Mouse (Mus musculus): ENCODE measurements around the gene Tsga10. TPM values are rescaled to one million over a fixed set of nuclear protein-coding genes. Genes with fewer than 3 reads are reported as not detected.

The Tsga10 gene
- total and polyA plus RNA-seq, 3 experiments = 0.47 to 0.57 (median 0.55) TPM

GRCm38 (mm10) chr1:37850696-37851095 is 15.5 kb downstream of the Tsga10 start:
- dilution Hi-C loops (cut with MboI; ENCODE audit: extremely low pct_ligation_motif_present, extremely low pct_unique_long_range_greater_than_20kb, low sequenced_read_pairs) = no loop called here
- Histone ChIP-seq H3K79me2 (replicated peaks; ENCODE audit: control insufficient read depth, extremely low read depth, insufficient read depth, poor library complexity, severe bottlenecking) (no peaks in the 10 kb centered on the region), H3K4me1 (ENCODE audit: control insufficient read depth in 1 of 2, insufficient read depth in 2 of 2) (no peaks in the 10 kb centered on the region)

GRCm38 (mm10) chr1:37846878-37847277 is 19.4 kb downstream of the Tsga10 start:
- H3K4me3 ChIP-seq (replicated peaks in 1 of 3; ENCODE audit: low read depth in 2 of 3, low read length in 2 of 3, poor library complexity in 1 of 3) = no peak overlapping the region
- no peaks in the 10 kb centered on the region for H3K79me2 ChIP-seq (replicated peaks; ENCODE audit: control insufficient read depth, extremely low read depth, insufficient read depth, poor library complexity, severe bottlenecking)
- dilution Hi-C loops (cut with MboI; ENCODE audit: extremely low pct_ligation_motif_present, extremely low pct_unique_long_range_greater_than_20kb, low sequenced_read_pairs) (no loop called here), in situ Hi-C loops (cut with MboI; ENCODE audit: low pct_ligation_motif_present, low pct_unique_long_range_greater_than_20kb, low sequenced_read_pairs) (no loop called here)
- no peak overlapping the region for H3K27ac ChIP-seq (ENCODE audit: insufficient read depth, low read depth)
- no peak overlapping the region for H3K4me2 ChIP-seq (ENCODE audit: insufficient read depth, low read depth, poor library complexity, severe bottlenecking)
- TF ChIP-seq NRF1 (IDR thresholded peaks at IDR 0.05; ENCODE audit: low read depth, low read length) = no peak
- TF ChIP-seq KAT2A (IDR thresholded peaks at IDR 0.05; ENCODE audit: insufficient replicate concordance, low read length) = no peak
- TF ChIP-seq TBP (conservative IDR thresholded peaks at IDR 0.05; ENCODE audit: low read depth, low read length) = no peak
- TF ChIP-seq BHLHE40 (IDR thresholded peaks at IDR 0.05; ENCODE audit: low read depth, low read length) = no peak
- TF ChIP-seq ZC3H11A (IDR thresholded peaks at IDR 0.05; ENCODE audit: low read depth, low read length) = no peak
- no peak for TF ChIP-seq MAZ (IDR thresholded peaks at IDR 0.05; ENCODE audit: low read depth, low read length)
- no peak for TF ChIP-seq POLR2A (IDR thresholded peaks at IDR 0.05; ENCODE audit: low read depth, low read length)
- no peak for TF ChIP-seq TCF12 (IDR thresholded peaks at IDR 0.05; ENCODE audit: low read depth, low read length)
- no peak for TF ChIP-seq JUN (IDR thresholded peaks at IDR 0.05; ENCODE audit: insufficient read depth, low read depth, low read length)
- TF ChIP-seq ELF1 (IDR thresholded peaks at IDR 0.05; ENCODE audit: low read depth, low read length) = no peak
- TF ChIP-seq MYC (IDR thresholded peaks at IDR 0.05; ENCODE audit: low read depth, low read length) = no peak
- no peak for TF ChIP-seq E2F4 (IDR thresholded peaks at IDR 0.05; ENCODE audit: insufficient replicate concordance, low read depth, low read length)
- no peak for TF ChIP-seq PAX5 (IDR thresholded peaks at IDR 0.05; ENCODE audit: low read length)
- no peak for TF ChIP-seq POLR2AphosphoS2 (IDR thresholded peaks at IDR 0.05; ENCODE audit: low read depth, low read length)
- TF ChIP-seq CTCF (conservative IDR thresholded peaks at IDR 0.05 in 1 of 2, IDR thresholded peaks at IDR 0.05 in 1 of 2; ENCODE audit: low read depth in 2 of 2, low read length in 2 of 2) = no peak
- no peak for TF ChIP-seq UBTF (IDR thresholded peaks at IDR 0.05; ENCODE audit: low read depth, low read length)
- TF ChIP-seq SIN3A (IDR thresholded peaks at IDR 0.05; ENCODE audit: low read length) = no peak
- TF ChIP-seq MEF2A (IDR thresholded peaks at IDR 0.05; ENCODE audit: borderline replicate concordance, low read depth, low read length) = no peak
- TF ChIP-seq MXI1 (IDR thresholded peaks at IDR 0.05; ENCODE audit: low read depth, low read length) = no peak
- no peak for TF ChIP-seq CHD1 (IDR thresholded peaks at IDR 0.05; ENCODE audit: low read depth, low read length)
- H3K9me3 ChIP-seq (replicated peaks; ENCODE audit: low read length) = no peaks in the 10 kb centered on the region
- DNase-seq (ENCODE audit: extremely low read depth) = no peak
- no peaks in the 10 kb centered on the region for H3K27me3 ChIP-seq (replicated peaks)
- no peaks in the 10 kb centered on the region for H3K36me3 ChIP-seq (replicated peaks in 1 of 2; ENCODE audit: control insufficient read depth in 1 of 2, insufficient read depth in 1 of 2, low read length in 1 of 2)
- H3K9ac ChIP-seq (ENCODE audit: insufficient read depth, low read depth) = no peak overlapping the region
- H3K4me1 ChIP-seq (ENCODE audit: control insufficient read depth in 1 of 2, insufficient read depth in 2 of 2) = no peaks in the 10 kb centered on the region

More at GRCm38 (mm10) chr1:37850696-37851095, 15.5 kb downstream of the Tsga10 start:
- Histone ChIP-seq H3K36me3 (replicated peaks in 1 of 2; ENCODE audit: control insufficient read depth in 1 of 2, insufficient read depth in 1 of 2, low read length in 1 of 2) (no peaks in the 10 kb centered on the region), H3K27ac (ENCODE audit: insufficient read depth, low read depth) (no peak overlapping the region), H3K4me2 (ENCODE audit: insufficient read depth, low read depth, poor library complexity, severe bottlenecking) (no peak overlapping the region), H3K9me3 (replicated peaks; ENCODE audit: low read length) (no peaks in the 10 kb centered on the region), H3K9ac (ENCODE audit: insufficient read depth, low read depth) (no peak overlapping the region), H3K27me3 (replicated peaks) (no peaks in the 10 kb centered on the region), H3K4me3 (replicated peaks in 1 of 3; ENCODE audit: low read depth in 2 of 3, low read length in 2 of 3, poor library complexity in 1 of 3) (no peak overlapping the region)
- in situ Hi-C loops (cut with MboI; ENCODE audit: low pct_ligation_motif_present, low pct_unique_long_range_greater_than_20kb, low sequenced_read_pairs) = no loop called here
- no peak for TF ChIP-seq GABPA (IDR thresholded peaks at IDR 0.05; ENCODE audit: insufficient replicate concordance, low read depth, low read length)
- DNase-seq (ENCODE audit: extremely low read depth) = no peak
